Comparison of ENCODE assay signal across 8 mouse cellular contexts in genomic region chr6:83054074-83054851, GRCm38 (mm10). TPM values are rescaled to one million over a fixed set of nuclear protein-coding genes. Genes with fewer than 3 reads are reported as not detected.
DNase-seq lines count a peak whose midpoint lies in the region; ATAC-seq lines count a peak whose summit lies in the region.

Gene Aup1, plus strand, starts transcription at chr6:83054521.

- WGBS in hindbrain, embryonic 16.5 days, result under 1% methylated on average over 59 of the region's 64 CpGs
- 1% methylated on average over 57 of the region's 64 CpGs for WGBS in macrophage (ENCODE audit: missing documents)

- peak within 1 kb of the TSS; percentile 88 for H3K27ac ChIP-seq in hindbrain, embryonic 16.5 days (ENCODE audit: low read depth, low read length)
- peak within 1 kb of the TSS; percentile 80 for H3K27ac ChIP-seq in macrophage

- peaks cover 24% of the 10 kb centered on the region for H3K4me1 ChIP-seq in hindbrain, embryonic 16.5 days (ENCODE audit: control insufficient read depth, insufficient read depth, low read depth, low read length)

- H3K79me2 ChIP-seq in macrophage (ENCODE audit: inconsistent target), result peaks cover 56% of the 10 kb centered on the region

- no peaks in the 10 kb centered on the region for H3K27me3 ChIP-seq in hindbrain, embryonic 16.5 days (replicated peaks; ENCODE audit: control insufficient read depth, insufficient read depth, low read length)

- ATAC-seq in hindbrain, embryonic 16.5 days, result peak; percentile 98

- H3K9ac ChIP-seq in hindbrain, embryonic 16.5 days (ENCODE audit: low read depth, low read length), result peak within 1 kb of the TSS; percentile 91

- H3K36me3 ChIP-seq in hindbrain, embryonic 16.5 days (ENCODE audit: control insufficient read depth, insufficient read depth, low read length), result peaks cover 7% of the 10 kb centered on the region; the same call in 1 of the 2 replicates
- peaks cover 35% of the 10 kb centered on the region; the same call in 1 of the 2 replicates for H3K36me3 ChIP-seq in macrophage (ENCODE audit: inconsistent target)

- peak; percentile 94 for DNase-seq in WW6 (ENCODE audit: low read depth, low spot score)
- peak; percentile 88 to 92 for DNase-seq in cerebellum, postnatal 4 days (ENCODE audit: low spot score in 2 of 2)
- DNase-seq in gastrocnemius, adult 18-20 months (ENCODE audit: low spot score), result peak; percentile 97
- DNase-seq in left cerebral cortex, adult 18-20 months (ENCODE audit: low spot score in 2 of 2), result peak; percentile 97 to 98
- DNase-seq in right cerebral cortex, adult 18-20 months, result peak; percentile 99
- DNase-seq in urinary bladder, postnatal 10 days (ENCODE audit: low spot score), result peak; percentile 86

- H3K4me3 ChIP-seq in hindbrain, embryonic 16.5 days (ENCODE audit: low read length), result peak within 1 kb of the TSS; percentile 89
- H3K4me3 ChIP-seq in macrophage (ENCODE audit: inconsistent target), result peak within 1 kb of the TSS; percentile 82

- H3K4me2 ChIP-seq in hindbrain, embryonic 16.5 days (ENCODE audit: low read length), result peak within 1 kb of the TSS; percentile 88

- no peaks in the 10 kb centered on the region for H3K9me3 ChIP-seq in hindbrain, embryonic 16.5 days (ENCODE audit: control insufficient read depth, low read length)

RNA-seq across cellular contexts. Expression of gene Aup1, which starts in this region (rescaled TPM):
- total RNA-seq in gastrocnemius, adult 18-20 months (2021), result 100 to 1,000 TPM in 1 of 2 experiments, 10 to 100 TPM in 1; 94.0 to 101 TPM
- 179 and 193 TPM in 2 replicates for polyA plus RNA-seq in hindbrain, embryonic 16.5 days (2015; fragmentation: Nextera tagmentation; extraction: Ambion mirVana)
- total RNA-seq in left cerebral cortex, adult 18-20 months (2021), result 100 to 1,000 TPM; 114 to 121 TPM
- total RNA-seq in macrophage (2018; cell fraction: chromatin; rRNA removed), result 100 to 1,000 TPM; 162 to 586 (median 393) TPM
- 100 to 1,000 TPM; 226 to 433 (median 334) TPM for total RNA-seq in macrophage (2018; cell fraction: cytosol; rRNA removed)
- total RNA-seq in macrophage (2018; cell fraction: nucleus; rRNA removed), result 100 to 1,000 TPM; 176 to 503 (median 306) TPM
- 192 to 272 TPM (median 246 TPM) in 3 replicates for polyA plus RNA-seq in macrophage (2018)

Comparison
In these comparisons a context has a peak if more than half of its experiments do, and no peak if none do; other contexts are left out.
1. Peak in every context shown above with its lines: DNase-seq, ATAC-seq, H3K4me3 ChIP-seq and H3K27ac ChIP-seq.